Mouse (Mus musculus) kidney, embryonic 14.5 days (tissue): ENCODE results near the gene Mrtfb. TPM values are rescaled to one million over a fixed set of nuclear protein-coding genes. Genes with fewer than 3 reads are reported as not detected.
A peak's percentile ranks its signal among the peaks of the same experiment; 100 is the strongest.

Experiments used
- ATAC-seq: fragments of 200-750 bp; cut with Nextera tagmentation; 2 replicates; pipeline ENCODE4 v1.8.0; 2017; ENCODE audit warnings: moderate number of reproducible peaks, mild to moderate bottlenecking, moderate TSS enrichment, moderate library complexity; ENCODE audit not compliant: low FRiP score, low TSS enrichment
- H3K27ac ChIP-seq: fragments of 300-500 bp; sonication (generic); 2 replicates; pipeline ENCODE4 v1.5.1; 2014; ENCODE audit warnings: low read depth, mild to moderate bottlenecking, low read length, moderate library complexity, mixed read lengths
- H3K27me3 ChIP-seq: fragments of 300-500 bp; sonication (generic); 2 replicates; pipeline ENCODE4 v1.6.1; 2014; ENCODE audit warnings: mild to moderate bottlenecking, low read length; ENCODE audit not compliant: control insufficient read depth, insufficient read depth
- H3K36me3 ChIP-seq: fragments of 300-500 bp; sonication (generic); 2 replicates; pipeline ENCODE4 v1.6.1; 2014; ENCODE audit warnings: low read length, mixed read lengths; ENCODE audit not compliant: control insufficient read depth, insufficient read depth
- H3K4me1 ChIP-seq: fragments of 300-500 bp; sonication (generic); 2 replicates; pipeline ENCODE4 v1.6.1; 2014; ENCODE audit warnings: low read length, mixed read lengths; ENCODE audit not compliant: control insufficient read depth, insufficient read depth
- H3K4me2 ChIP-seq: fragments of 300-500 bp; sonication (generic); replicated peaks from 2 replicates; pipeline ENCODE4 v1.6.1; 2014; ENCODE audit warnings: low read depth, mild to moderate bottlenecking, low read length
- H3K4me3 ChIP-seq: fragments of 300-500 bp; sonication (generic); 2 replicates; pipeline ENCODE4 v1.5.1; 2014; ENCODE audit warnings: mild to moderate bottlenecking, low read length
- H3K9ac ChIP-seq: fragments of 300-500 bp; sonication (generic); 2 replicates; pipeline ENCODE4 v1.6.1; 2014; ENCODE audit warnings: low read depth, mild to moderate bottlenecking, low read length, moderate library complexity
- H3K9me3 ChIP-seq: fragments of 300-500 bp; sonication (generic); 2 replicates; pipeline ENCODE4 v1.6.1; 2016; ENCODE audit warnings: low read length; ENCODE audit not compliant: control insufficient read depth
- WGBS: fragments of 180-500 bp; shearing (Covaris S2); extraction: QIAGEN DNeasy Blood & Tissue Kit; methylation state at CpG from one replicate; pipeline ENCODE4 v1.1.7; 2014; 5-methylcytosine and 5-hydroxymethylcytosine counted together
- polyA plus RNA-seq: library from polyadenylated mRNA; unstranded; fragments of >200 nt; fragmentation: Nextera tagmentation; extraction: Ambion mirVana; gene quantifications from 2 replicates; pipeline ENCODE4 v1.2.1, GENCODE M21; 2014

The Mrtfb gene
- polyA plus RNA-seq, 1 experiment from 2014 or later: 30.1 TPM

DNA sequence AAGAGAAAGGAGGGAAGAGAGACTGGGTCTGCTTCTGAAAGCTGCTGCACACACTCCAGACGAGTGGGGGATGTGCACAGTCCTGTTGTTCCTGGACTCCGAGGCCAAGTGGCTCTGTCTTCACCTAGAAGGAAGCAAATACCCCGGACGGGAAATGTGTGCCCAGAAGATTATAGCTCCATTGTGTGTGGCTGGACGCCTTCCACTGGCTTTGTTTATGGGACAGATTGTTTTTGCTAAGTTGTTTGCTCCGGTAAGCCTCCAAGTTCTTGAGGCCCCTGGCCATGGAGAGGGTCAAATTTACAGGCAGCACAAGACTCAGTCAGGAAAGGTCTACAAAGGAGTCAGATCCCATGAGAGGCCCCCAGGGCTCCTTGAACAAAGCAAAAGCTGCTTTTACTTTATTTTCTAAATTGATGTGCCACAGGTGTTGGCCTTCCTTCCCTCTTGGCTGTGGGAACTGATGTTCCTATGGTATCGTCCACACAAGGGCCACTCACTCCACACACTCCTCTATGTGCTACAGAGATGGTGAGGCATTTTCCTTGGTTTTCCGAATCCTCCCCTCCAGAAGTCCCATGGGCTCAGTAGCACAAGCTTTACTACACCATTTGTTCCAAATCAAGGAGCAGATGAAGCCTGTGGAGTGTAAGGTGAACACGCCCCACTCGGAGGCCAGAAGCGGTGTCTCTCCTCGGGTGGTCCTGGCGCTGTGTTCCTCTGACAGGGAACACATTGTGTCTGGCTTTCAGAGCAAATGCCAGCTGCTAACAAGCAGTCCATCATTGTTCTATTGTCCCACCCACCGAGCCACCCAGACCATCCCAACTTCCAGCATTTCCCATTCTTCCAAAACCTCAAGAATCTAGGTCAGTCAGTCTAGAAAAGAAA lies 23.1 kb upstream of the Mrtfb start:
- ATAC-seq: peak; percentile 80
- Histone ChIP-seq H3K9me3 (no peaks in the 10 kb centered on the region), H3K36me3 (no peaks in the 10 kb centered on the region), H3K4me3 (no peak overlapping the region), H3K4me2 (no peak overlapping the region), H3K27ac (peak overlapping the region; percentile 81; the same call in 1 of the 2 replicates), H3K9ac (no peak overlapping the region), H3K4me1 (0 out of 2 replicates have a peak, but pooled peaks cover 3% of the 10 kb centered on the region), H3K27me3 (no peaks in the 10 kb centered on the region)
- WGBS: 22% methylated on average over 14 of the region's 14 CpGs

GRCm38 (mm10) chr16:13239039-13239438 lies 17.2 kb upstream of the Mrtfb start:
- H3K4me3 ChIP-seq: no peak overlapping the region
- H3K4me2 ChIP-seq: no peak overlapping the region
- no peak overlapping the region for H3K27ac ChIP-seq
- no peaks in the 10 kb centered on the region for H3K9me3 ChIP-seq
- no peaks in the 10 kb centered on the region for H3K4me1 ChIP-seq
- H3K9ac ChIP-seq: no peak overlapping the region
- no peak for ATAC-seq
- WGBS: 81% methylated on average over 4 of the region's 4 CpGs
- no peaks in the 10 kb centered on the region for H3K36me3 ChIP-seq
- no peaks in the 10 kb centered on the region for H3K27me3 ChIP-seq

- 52% methylated on average over 2 of the region's 2 CpGs for WGBS
- Histone ChIP-seq H3K9ac (no peak overlapping the region), H3K4me1 (no peaks in the 10 kb centered on the region), H3K27me3 (no peaks in the 10 kb centered on the region), H3K27ac (no peak overlapping the region), H3K36me3 (no peaks in the 10 kb centered on the region), H3K4me3 (no peak overlapping the region), H3K9me3 (no peaks in the 10 kb centered on the region), H3K4me2 (no peak overlapping the region)
- no peak for ATAC-seq
Observed at GRCm38 (mm10) chr16:13239544-13239943, 16.7 kb upstream of the Mrtfb start.

GRCm38 (mm10) chr16:13240326-13240725 lies 16.0 kb upstream of the Mrtfb start:
- no peak overlapping the region for H3K4me2 ChIP-seq
- no peak overlapping the region for H3K27ac ChIP-seq
- ATAC-seq: no peak
- H3K27me3 ChIP-seq: no peaks in the 10 kb centered on the region
- no peaks in the 10 kb centered on the region for H3K9me3 ChIP-seq
- H3K36me3 ChIP-seq: no peaks in the 10 kb centered on the region
- H3K4me3 ChIP-seq: no peak overlapping the region
- H3K9ac ChIP-seq: no peak overlapping the region
- 78% methylated on average over 7 of the region's 7 CpGs for WGBS
- H3K4me1 ChIP-seq: no peaks in the 10 kb centered on the region

DNA sequence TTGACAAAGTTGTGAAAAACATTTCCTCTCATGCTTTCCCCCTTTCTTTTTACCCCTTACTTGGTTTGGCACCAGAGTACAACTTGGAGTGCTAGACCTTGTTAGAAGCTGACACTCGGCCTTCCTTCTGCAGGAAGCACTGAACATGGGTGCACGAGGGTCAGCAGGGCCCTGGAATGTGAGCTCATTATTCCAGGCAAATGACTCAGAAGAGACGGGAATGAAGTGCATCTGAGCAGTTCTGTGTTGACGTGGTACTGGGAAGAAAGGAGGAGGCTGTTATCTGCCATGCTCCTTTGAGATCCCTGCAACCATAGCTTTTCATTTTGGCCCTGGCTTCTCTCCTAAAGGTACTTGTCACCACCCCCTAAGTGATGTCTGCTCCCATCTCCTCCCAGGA lies 10.6 kb upstream of the Mrtfb start:
- no peak for ATAC-seq
- Histone ChIP-seq H3K36me3 (no peaks in the 10 kb centered on the region), H3K27ac (no peak overlapping the region), H3K9me3 (no peaks in the 10 kb centered on the region), H3K27me3 (no peaks in the 10 kb centered on the region), H3K4me2 (no peak overlapping the region), H3K4me3 (no peak overlapping the region), H3K4me1 (no peaks in the 10 kb centered on the region), H3K9ac (no peak overlapping the region)
- 30% methylated on average over 4 of the region's 4 CpGs for WGBS

DNA sequence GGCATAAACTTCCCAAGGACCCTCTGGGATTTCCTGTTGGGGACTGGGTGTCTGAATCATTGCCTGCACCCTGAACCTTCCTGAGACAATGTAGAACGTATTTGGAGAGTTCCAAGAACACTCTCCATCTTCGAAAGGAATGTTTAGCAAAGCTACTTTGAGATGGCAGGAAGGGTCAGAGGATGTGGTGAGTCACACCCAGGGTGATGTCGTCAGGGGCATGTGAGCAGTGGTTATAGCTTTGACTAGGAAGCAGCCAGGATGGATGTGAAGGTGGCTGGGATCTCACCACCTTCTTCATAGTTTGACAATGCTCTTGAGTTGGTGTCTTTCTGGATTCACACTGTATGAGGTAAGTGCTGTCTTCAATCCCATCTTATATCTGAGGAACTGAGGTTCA lies 9.4 kb upstream of the Mrtfb start:
- no peak for ATAC-seq

DNA sequence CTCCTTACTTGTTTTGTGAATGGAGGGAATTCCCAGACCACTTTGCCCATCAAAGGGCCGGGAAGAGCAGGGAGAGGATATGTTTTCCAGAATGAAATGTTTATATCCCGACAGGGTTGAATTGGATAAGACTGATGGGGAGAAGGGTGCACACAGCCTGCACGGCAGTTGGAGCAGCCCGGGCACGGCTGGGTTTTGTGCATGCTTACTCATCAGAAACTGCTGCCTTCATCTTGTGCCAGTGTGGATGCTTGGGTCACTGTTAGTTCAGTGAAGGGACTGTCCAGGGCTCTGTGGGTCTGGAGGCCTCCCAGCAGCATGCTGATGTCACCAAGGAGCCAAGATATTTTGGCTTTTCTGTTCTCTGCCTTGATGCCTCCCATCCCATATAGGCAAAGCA lies 6.2 kb upstream of the Mrtfb start:
- no peak for ATAC-seq
- Histone ChIP-seq H3K27ac (no peak overlapping the region), H3K27me3 (no peaks in the 10 kb centered on the region), H3K9me3 (no peaks in the 10 kb centered on the region), H3K4me3 (no peak overlapping the region), H3K4me2 (no peak overlapping the region), H3K4me1 (no peaks in the 10 kb centered on the region), H3K36me3 (no peaks in the 10 kb centered on the region), H3K9ac (no peak overlapping the region)
- 75% methylated on average over 5 of the region's 5 CpGs for WGBS

More for the DNA sequence above, 9.4 kb upstream of the Mrtfb start:
- Histone ChIP-seq H3K9me3 (no peaks in the 10 kb centered on the region), H3K4me2 (no peak overlapping the region), H3K27me3 (no peaks in the 10 kb centered on the region), H3K36me3 (no peaks in the 10 kb centered on the region), H3K9ac (no peak overlapping the region), H3K27ac (no peak overlapping the region), H3K4me1 (no peaks in the 10 kb centered on the region), H3K4me3 (no peak overlapping the region)
- 73% methylated on average over 3 of the region's 3 CpGs for WGBS

GRCm38 (mm10) chr16:13256667-13257527 lies 616 bp downstream of the Mrtfb start:
- WGBS: 4% methylated on average over 53 of the region's 64 CpGs
- H3K27me3 ChIP-seq: no peaks in the 10 kb centered on the region
- peak overlapping the region; percentile 93 for H3K4me3 ChIP-seq
- H3K9ac ChIP-seq: peak overlapping the region; percentile 95
- ATAC-seq: peak; percentile 88
- H3K4me1 ChIP-seq: peaks cover 14% of the 10 kb centered on the region; the same call in 1 of the 2 replicates
- H3K4me2 ChIP-seq: peak overlapping the region; percentile 65
- H3K9me3 ChIP-seq: no peaks in the 10 kb centered on the region
- H3K36me3 ChIP-seq: no peaks in the 10 kb centered on the region
- H3K27ac ChIP-seq: peak overlapping the region; percentile 85

DNA sequence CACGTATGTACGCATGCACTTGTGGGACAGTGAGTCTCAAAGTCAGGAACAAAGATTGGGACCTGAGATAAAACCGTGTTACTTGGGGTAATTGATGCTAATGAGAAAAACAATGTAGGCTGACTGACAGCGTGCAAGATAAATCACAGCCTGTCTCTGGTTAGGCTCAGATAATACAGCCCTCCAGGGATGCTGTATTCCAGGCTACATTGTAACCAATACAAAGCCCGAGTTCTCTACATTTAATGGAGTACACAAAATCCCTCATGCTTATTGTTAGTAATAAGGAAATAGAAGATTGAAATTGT lies 1.2 kb downstream of the Mrtfb start:
- no peaks in the 10 kb centered on the region for H3K27me3 ChIP-seq
- H3K4me1 ChIP-seq: peaks cover 14% of the 10 kb centered on the region; the same call in 1 of the 2 replicates
- WGBS: 42% methylated on average over 5 of the region's 5 CpGs
- no peak for ATAC-seq
- H3K9me3 ChIP-seq: no peaks in the 10 kb centered on the region
- no peak overlapping the region for H3K27ac ChIP-seq
- H3K4me2 ChIP-seq: peak overlapping the region; percentile 65
- peak overlapping the region; percentile 95; the same call in 1 of the 2 replicates for H3K9ac ChIP-seq
- H3K4me3 ChIP-seq: peak overlapping the region; percentile 93
- H3K36me3 ChIP-seq: no peaks in the 10 kb centered on the region
